Mouse (Mus musculus): ENCODE results near the gene Ror2. TPM values are rescaled to one million over a fixed set of nuclear protein-coding genes. Genes with fewer than 3 reads are reported as not detected.
A peak's percentile ranks its signal among the peaks of the same experiment; 100 is the strongest.

The Ror2 gene
- polyA plus RNA-seq, 1 experiment from 2014 or later = 28.3 TPM

DNA sequence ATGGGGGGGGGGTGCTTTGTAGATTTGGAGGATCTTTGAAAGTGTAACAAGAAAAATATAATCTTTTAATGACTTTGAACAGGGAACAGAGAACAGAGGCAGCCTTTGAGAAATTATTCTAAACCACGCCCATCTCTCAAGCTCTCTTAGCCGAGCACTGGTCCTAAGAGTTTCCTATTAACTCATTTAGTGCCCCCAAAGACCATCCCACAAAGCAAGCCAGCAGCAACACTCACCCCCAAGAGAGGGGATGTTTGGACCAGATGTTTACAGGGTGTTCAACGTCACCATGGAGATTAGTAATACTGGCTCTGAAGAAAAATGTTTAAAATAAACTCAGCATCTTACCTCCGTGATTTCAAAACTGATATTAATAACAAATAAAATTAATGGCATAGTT is 27.4 kb downstream of the Ror2 start:
- no peaks in the 10 kb centered on the region for H3K27me3 ChIP-seq (replicated peaks)
- no peaks in the 10 kb centered on the region for H3K9me3 ChIP-seq (replicated peaks)
- no peaks in the 10 kb centered on the region for H3K36me3 ChIP-seq
- WGBS = 63% methylated on average over 4 of the region's 4 CpGs
- no peak overlapping the region for H3K4me2 ChIP-seq
- ATAC-seq (ENCODE audit: insufficient number of reproducible peaks, low FRiP score) = no peak
- no peak overlapping the region for H3K4me3 ChIP-seq
- no peak overlapping the region for H3K9ac ChIP-seq
- peaks cover 82% of the 10 kb centered on the region for H3K4me1 ChIP-seq (replicated peaks)
- no peak overlapping the region for H3K27ac ChIP-seq (ENCODE audit: poor library complexity, severe bottlenecking)

DNA sequence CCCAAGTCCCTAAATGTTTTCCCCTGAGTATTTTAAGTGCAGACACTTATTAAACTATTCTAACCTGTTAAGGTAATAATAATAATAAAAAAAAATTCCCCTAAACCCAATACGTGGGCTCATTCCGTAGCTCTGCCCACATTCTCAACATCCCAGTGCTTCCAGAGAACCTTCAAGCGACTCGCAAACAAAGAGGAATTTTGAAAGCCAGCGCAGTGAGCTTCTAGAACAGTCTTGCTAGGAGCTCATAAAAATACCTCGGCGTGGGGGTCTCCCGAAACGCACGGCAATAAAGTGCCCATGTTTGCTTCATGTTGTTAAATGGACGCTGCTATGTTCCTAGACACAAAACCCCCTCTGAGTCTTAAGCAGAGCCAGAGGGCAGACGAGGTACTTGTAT is 32.7 kb downstream of the Ror2 start:
- no peak for ATAC-seq (ENCODE audit: insufficient number of reproducible peaks, low FRiP score)
- no peak overlapping the region for H3K9ac ChIP-seq
- H3K4me1 ChIP-seq (replicated peaks) = peaks cover 60% of the 10 kb centered on the region
- H3K36me3 ChIP-seq = no peaks in the 10 kb centered on the region
- H3K9me3 ChIP-seq (replicated peaks) = no peaks in the 10 kb centered on the region
- no peak overlapping the region for H3K4me3 ChIP-seq
- 88% methylated on average over 12 of the region's 12 CpGs for WGBS
- H3K4me2 ChIP-seq = no peak overlapping the region
- no peaks in the 10 kb centered on the region for H3K27me3 ChIP-seq (replicated peaks)
- no peak overlapping the region for H3K27ac ChIP-seq (ENCODE audit: poor library complexity, severe bottlenecking)

DNA sequence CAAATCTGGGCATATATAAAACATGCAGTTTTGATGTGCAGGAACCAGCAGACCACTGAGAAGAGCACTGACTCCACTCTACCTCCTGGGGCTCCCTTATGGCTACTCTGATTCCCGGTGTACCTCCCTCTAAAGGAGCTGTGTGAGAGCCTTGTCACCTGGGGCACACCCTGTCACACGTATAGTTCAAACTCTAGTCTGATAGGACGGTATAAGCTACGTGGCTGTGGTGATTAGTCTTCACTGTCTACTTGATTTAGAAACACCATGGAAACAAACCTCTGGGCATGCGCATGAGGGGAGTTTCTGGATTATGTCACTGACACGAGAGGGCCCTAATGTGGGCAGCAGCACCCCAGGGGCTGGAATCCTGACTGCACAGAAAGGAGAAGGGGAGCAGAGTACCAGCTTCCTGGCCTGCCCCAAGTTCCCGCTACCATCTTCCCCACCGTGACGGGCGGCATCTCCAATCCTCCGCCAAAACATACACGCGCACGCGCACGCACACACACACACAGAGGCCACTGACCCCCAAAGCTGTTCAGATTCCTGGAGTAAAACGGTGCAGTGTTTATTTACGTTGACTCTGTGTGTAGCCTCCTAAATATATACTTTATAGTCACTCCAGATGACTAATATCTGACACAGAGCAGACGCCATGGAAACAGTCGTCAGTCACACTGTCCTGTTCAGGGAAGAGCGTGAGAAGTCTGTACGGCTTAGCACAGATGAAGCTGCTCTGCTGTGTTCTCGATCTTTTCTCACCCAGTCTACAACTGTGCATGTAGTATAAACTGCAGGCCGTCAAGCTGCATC is 37.1 kb downstream of the Ror2 start:
- 47% methylated on average over 24 of the region's 24 CpGs for WGBS
- peak overlapping the region; percentile 76 for H3K27ac ChIP-seq (ENCODE audit: poor library complexity, severe bottlenecking)
- ATAC-seq (ENCODE audit: insufficient number of reproducible peaks, low FRiP score) = peak; percentile 49; the same call in 1 of the 2 replicates
- peaks cover 67% of the 10 kb centered on the region for H3K4me1 ChIP-seq (replicated peaks)
- H3K27me3 ChIP-seq (replicated peaks) = no peaks in the 10 kb centered on the region
- peak overlapping the region; percentile 55 for H3K4me2 ChIP-seq
- H3K9ac ChIP-seq = peak overlapping the region; percentile 10; the same call in 1 of the 2 replicates
- no peaks in the 10 kb centered on the region for H3K9me3 ChIP-seq (replicated peaks)
- no peaks in the 10 kb centered on the region for H3K36me3 ChIP-seq
- H3K4me3 ChIP-seq = no peak overlapping the region

DNA sequence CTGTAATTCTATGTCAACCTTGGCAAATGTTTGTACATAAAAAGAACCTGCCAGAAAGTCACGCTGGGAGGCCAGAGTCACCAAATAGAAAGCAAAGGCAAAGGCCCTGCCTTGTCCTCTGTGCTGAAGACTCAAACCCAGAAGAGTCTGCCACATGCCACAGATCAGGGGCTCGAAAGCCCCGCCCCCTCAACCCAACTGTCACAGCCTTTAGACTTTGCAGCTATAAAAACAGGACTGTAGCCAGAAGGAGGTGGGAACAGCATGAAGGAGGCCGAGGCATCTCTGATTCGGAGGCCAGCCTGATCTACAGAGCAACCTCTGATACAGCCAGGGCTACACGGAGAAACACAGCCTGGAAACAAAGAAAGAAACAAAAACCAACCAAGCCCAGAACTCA is 37.8 kb downstream of the Ror2 start:
- Histone ChIP-seq H3K9me3 (replicated peaks) (no peaks in the 10 kb centered on the region), H3K27ac (ENCODE audit: poor library complexity, severe bottlenecking) (peak overlapping the region; percentile 76; the same call in 1 of the 2 replicates), H3K4me1 (replicated peaks) (peaks cover 73% of the 10 kb centered on the region), H3K36me3 (no peaks in the 10 kb centered on the region), H3K4me2 (0 out of 2 replicates have a peak overlapping the region, but pooled peaks have one; percentile 2), H3K9ac (no peak overlapping the region), H3K4me3 (no peak overlapping the region), H3K27me3 (replicated peaks) (no peaks in the 10 kb centered on the region)
- WGBS = 37% methylated on average over 6 of the region's 6 CpGs
- ATAC-seq (ENCODE audit: insufficient number of reproducible peaks, low FRiP score) = 0 out of 2 replicates have a peak, but pooled peaks have one; percentile 31

DNA sequence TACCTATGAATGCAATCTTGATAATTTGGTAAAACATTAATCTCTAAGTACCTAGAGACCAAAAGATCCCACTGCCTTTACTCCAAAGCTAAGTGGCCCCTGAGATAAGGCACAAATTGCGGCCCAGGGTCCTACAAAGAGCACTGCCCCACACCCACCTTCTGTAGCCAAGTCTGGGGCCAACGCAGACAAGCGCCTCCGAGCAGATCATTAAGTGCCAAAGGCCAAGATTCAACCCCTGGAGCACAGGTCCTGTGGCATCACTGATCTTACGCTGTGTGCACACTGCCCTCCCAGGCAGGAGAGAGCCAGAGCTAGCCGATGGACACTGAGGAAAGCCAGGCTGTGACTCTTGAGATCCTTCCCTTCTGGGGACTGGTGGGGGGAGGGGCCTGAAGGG is 38.7 kb downstream of the Ror2 start:
- Histone ChIP-seq H3K27me3 (replicated peaks) (no peaks in the 10 kb centered on the region), H3K4me3 (no peak overlapping the region), H3K4me1 (replicated peaks) (peaks cover 69% of the 10 kb centered on the region), H3K9ac (no peak overlapping the region), H3K27ac (ENCODE audit: poor library complexity, severe bottlenecking) (peak overlapping the region; percentile 76; the same call in 1 of the 2 replicates), H3K36me3 (peaks cover 6% of the 10 kb centered on the region), H3K9me3 (replicated peaks) (peaks cover 5% of the 10 kb centered on the region), H3K4me2 (no peak overlapping the region)
- ATAC-seq (ENCODE audit: insufficient number of reproducible peaks, low FRiP score) = no peak
- 41% methylated on average over 6 of the region's 6 CpGs for WGBS

DNA sequence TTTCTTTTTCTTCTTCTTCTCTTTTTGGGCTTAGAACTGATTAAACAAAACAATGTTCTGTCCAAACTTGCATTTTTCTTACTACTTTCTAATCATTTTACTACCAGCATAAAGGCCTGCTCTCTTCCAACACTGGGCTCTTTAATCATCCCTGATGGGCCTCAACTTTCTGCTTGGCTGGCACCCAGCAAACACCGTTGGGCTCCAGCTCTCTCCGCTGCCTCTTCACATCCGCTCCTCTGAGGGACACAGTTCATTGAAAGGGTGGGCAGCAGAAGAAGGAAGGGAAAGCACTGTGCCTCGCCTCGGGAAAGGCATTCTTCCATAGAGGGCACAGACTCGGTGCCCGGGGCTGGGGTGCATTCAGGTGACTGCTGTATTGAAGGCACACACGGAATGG is 41.8 kb downstream of the Ror2 start:
- peaks cover 70% of the 10 kb centered on the region for H3K4me1 ChIP-seq (replicated peaks)
- 61% methylated on average over 8 of the region's 8 CpGs for WGBS
- H3K27ac ChIP-seq (ENCODE audit: poor library complexity, severe bottlenecking) = peak overlapping the region; percentile 26; the same call in 1 of the 2 replicates
- no peak overlapping the region for H3K9ac ChIP-seq
- ATAC-seq (ENCODE audit: insufficient number of reproducible peaks, low FRiP score) = no peak
- no peak overlapping the region for H3K4me3 ChIP-seq
- no peak overlapping the region for H3K4me2 ChIP-seq
- H3K9me3 ChIP-seq (replicated peaks) = peaks cover 14% of the 10 kb centered on the region
- no peaks in the 10 kb centered on the region for H3K27me3 ChIP-seq (replicated peaks)
- H3K36me3 ChIP-seq = peaks cover 6% of the 10 kb centered on the region

DNA sequence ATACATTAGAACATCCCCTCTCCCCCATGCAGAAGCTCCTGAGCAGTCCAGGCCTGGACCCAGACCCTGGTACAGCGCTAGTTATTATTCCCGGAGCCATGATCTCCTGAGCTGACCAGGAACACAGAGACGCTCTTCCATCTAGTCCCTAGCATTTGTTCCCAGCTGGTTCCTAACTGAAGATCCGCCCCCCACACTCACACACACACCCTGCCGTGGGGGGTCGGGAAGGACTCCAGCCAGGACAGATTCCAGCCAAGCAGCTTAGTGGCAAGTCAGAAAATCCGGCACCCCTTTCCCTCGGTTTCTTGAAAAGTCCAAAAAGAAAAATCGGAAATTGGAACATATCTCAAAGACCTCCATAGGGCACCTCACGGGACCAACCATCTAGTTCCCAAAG is 48.5 kb downstream of the Ror2 start:
- no peak overlapping the region for H3K27ac ChIP-seq (ENCODE audit: poor library complexity, severe bottlenecking)
- no peak for ATAC-seq (ENCODE audit: insufficient number of reproducible peaks, low FRiP score)
- peaks cover 2% of the 10 kb centered on the region for H3K36me3 ChIP-seq
- no peaks in the 10 kb centered on the region for H3K27me3 ChIP-seq (replicated peaks)
- no peak overlapping the region for H3K4me3 ChIP-seq
- H3K9ac ChIP-seq = no peak overlapping the region
- H3K4me1 ChIP-seq (replicated peaks) = peaks cover 67% of the 10 kb centered on the region
- no peak overlapping the region for H3K4me2 ChIP-seq
- peaks cover 10% of the 10 kb centered on the region for H3K9me3 ChIP-seq (replicated peaks)
- WGBS = 58% methylated on average over 10 of the region's 10 CpGs

DNA sequence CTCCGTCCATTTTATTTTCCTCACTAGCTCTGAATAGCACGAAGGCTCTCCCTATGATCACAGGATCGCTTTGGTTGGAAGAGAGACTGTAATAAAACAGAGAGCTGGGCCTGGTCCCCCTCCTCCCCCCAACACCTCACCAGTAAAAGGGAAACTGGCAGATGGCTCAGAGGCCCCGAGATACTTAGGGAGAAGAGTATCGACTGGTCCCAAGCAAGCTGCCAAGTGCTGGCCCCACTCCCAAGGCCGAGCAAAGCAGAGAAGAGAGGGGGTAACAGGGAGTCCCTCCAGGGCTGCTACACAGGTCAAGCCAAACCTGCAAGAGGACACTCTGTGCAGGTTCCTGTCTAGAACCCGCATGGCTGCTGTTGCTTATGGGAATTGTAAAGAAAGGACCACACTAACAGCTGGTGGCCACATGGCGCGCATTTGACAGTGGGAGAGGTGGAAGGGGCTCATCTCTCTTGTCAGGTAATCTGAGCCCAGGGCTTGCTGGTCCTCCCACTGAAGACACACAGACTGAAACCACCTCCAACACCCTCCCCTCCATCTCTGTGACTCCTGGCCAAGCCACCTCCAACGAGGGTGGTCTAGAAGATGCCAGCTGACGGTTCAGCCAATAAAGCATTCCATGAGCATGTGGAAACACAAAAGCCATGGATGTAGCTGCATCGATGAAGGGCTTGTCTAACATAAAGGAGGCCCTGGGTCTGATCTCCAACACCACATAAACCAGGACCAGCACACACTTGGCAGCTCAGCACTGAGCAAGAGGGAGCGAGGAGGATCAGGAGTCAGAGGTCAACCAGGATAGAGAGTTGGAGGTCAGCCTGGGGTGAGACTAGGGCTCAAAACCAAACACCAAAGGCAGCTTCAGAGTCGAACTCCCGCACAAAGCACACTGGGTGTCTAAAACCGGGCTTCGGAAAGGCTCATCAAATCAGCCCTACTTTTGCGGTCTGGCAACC is 49.2 kb downstream of the Ror2 start:
- peaks cover 9% of the 10 kb centered on the region; the same call in 1 of the 2 replicates for H3K9me3 ChIP-seq (replicated peaks)
- H3K4me1 ChIP-seq (replicated peaks) = peaks cover 67% of the 10 kb centered on the region
- no peak overlapping the region for H3K9ac ChIP-seq
- H3K36me3 ChIP-seq = no peaks in the 10 kb centered on the region
- no peak overlapping the region for H3K4me2 ChIP-seq
- no peaks in the 10 kb centered on the region for H3K27me3 ChIP-seq (replicated peaks)
- H3K27ac ChIP-seq (ENCODE audit: poor library complexity, severe bottlenecking) = no peak overlapping the region
- ATAC-seq (ENCODE audit: insufficient number of reproducible peaks, low FRiP score) = no peak
- WGBS = 55% methylated on average over 18 of the region's 18 CpGs
- H3K4me3 ChIP-seq = no peak overlapping the region

DNA sequence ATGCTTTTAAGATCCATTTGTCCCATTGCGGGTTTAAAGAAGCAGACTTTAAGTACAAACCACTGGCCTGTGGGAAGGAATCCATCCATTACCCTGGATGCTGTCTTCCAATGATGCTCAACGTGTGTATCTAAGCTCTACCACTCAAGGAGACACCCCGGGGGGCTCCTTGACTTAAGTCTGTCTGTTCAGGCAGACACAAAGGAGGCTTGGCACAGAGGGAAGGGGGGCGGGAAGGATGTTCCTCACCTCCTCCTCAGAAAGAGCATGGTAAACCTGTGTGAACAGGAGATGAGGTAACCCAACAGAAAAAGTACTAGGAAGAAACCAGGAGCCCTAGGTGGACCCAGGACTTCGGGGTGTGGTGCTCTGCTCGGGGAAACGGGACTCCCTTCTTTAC is 50.0 kb downstream of the Ror2 start:
- H3K27me3 ChIP-seq (replicated peaks) = no peaks in the 10 kb centered on the region
- H3K4me2 ChIP-seq = no peak overlapping the region
- H3K4me1 ChIP-seq (replicated peaks) = peaks cover 67% of the 10 kb centered on the region
- H3K4me3 ChIP-seq = no peak overlapping the region
- H3K9me3 ChIP-seq (replicated peaks) = peaks cover 3% of the 10 kb centered on the region; the same call in 1 of the 2 replicates
- 40% methylated on average over 7 of the region's 7 CpGs for WGBS
- no peak overlapping the region for H3K9ac ChIP-seq
- no peaks in the 10 kb centered on the region for H3K36me3 ChIP-seq
- no peak overlapping the region for H3K27ac ChIP-seq (ENCODE audit: poor library complexity, severe bottlenecking)
- no peak for ATAC-seq (ENCODE audit: insufficient number of reproducible peaks, low FRiP score)

DNA sequence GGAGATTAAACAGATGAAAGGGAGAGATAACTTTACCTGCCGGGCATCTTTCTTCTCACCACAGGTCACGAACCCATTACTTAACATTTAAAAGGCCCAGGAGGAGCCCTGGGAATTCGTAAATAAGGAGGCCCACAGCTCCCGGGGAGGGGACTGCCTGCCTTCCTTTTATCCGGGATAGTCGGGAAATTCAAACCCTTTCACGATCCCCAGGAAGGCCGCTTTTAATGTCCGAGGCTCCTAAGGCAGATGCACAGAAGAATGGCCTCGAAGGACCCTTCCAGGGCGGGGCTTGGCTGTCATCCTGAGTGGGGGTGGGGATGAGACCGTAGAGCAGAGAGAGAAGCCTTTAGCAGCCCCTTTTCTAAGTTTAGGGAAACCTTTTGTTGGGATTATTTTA is 51.1 kb downstream of the Ror2 start:
- H3K36me3 ChIP-seq = no peaks in the 10 kb centered on the region
- no peak overlapping the region for H3K4me3 ChIP-seq
- no peak for ATAC-seq (ENCODE audit: insufficient number of reproducible peaks, low FRiP score)
- no peaks in the 10 kb centered on the region for H3K27me3 ChIP-seq (replicated peaks)
- no peaks in the 10 kb centered on the region for H3K9me3 ChIP-seq (replicated peaks)
- no peak overlapping the region for H3K27ac ChIP-seq (ENCODE audit: poor library complexity, severe bottlenecking)
- no peak overlapping the region for H3K4me2 ChIP-seq
- 18% methylated on average over 12 of the region's 12 CpGs for WGBS
- peaks cover 76% of the 10 kb centered on the region for H3K4me1 ChIP-seq (replicated peaks)
- no peak overlapping the region for H3K9ac ChIP-seq

Measured in heart, embryonic 12.5 days (tissue).